Mouse (Mus musculus): ENCODE measurements around the gene Cldn24. TPM values are rescaled to one million over a fixed set of nuclear protein-coding genes. Genes with fewer than 3 reads are reported as not detected.
"Not testable (repeated sequence)": the region's sequence is repeated elsewhere in the genome, so short reads cannot be mapped to it uniquely, and the experiment has no call there.

Gene Cldn24
- polyA plus RNA-seq, 1 experiment from 2014 or later = not detected

GRCm38 (mm10) chr8:47804262-47804661 lies 17.7 kb upstream of the Cldn24 start:
- WGBS = 93% methylated on average over 1 of the region's 1 CpGs
- no peaks in the 10 kb centered on the region for H3K27me3 ChIP-seq

GRCm38 (mm10) chr8:47809970-47810665 lies 11.8 kb upstream of the Cldn24 start:
- Histone ChIP-seq H3K27me3 (no peaks in the 10 kb centered on the region), H3K4me3 (no peak overlapping the region), H3K36me3 (ENCODE audit: poor library complexity, severe bottlenecking) (no peaks in the 10 kb centered on the region), H3K9ac (no peak overlapping the region), H3K4me2 (no peak overlapping the region), H3K9me3 (replicated peaks) (no peaks in the 10 kb centered on the region), H3K27ac (no peak overlapping the region), H3K4me1 (no peaks in the 10 kb centered on the region)
- 90% methylated on average over 14 of the region's 14 CpGs for WGBS
- ATAC-seq = no peak

More at GRCm38 (mm10) chr8:47804262-47804661, 17.7 kb upstream of the Cldn24 start:
- Histone ChIP-seq H3K4me1 (no peaks in the 10 kb centered on the region), H3K4me2 (no peak overlapping the region), H3K9ac (no peak overlapping the region), H3K9me3 (replicated peaks) (no peaks in the 10 kb centered on the region), H3K36me3 (ENCODE audit: poor library complexity, severe bottlenecking) (no peaks in the 10 kb centered on the region), H3K27ac (no peak overlapping the region), H3K4me3 (no peak overlapping the region)
- no peak for ATAC-seq

GRCm38 (mm10) chr8:47810666-47811015 lies 11.3 kb upstream of the Cldn24 start:
- 79% methylated on average over 7 of the region's 7 CpGs for WGBS
- no peak overlapping the region for H3K4me3 ChIP-seq
- no peak overlapping the region for H3K27ac ChIP-seq
- no peak overlapping the region for H3K4me2 ChIP-seq
- no peak overlapping the region for H3K9ac ChIP-seq
- no peaks in the 10 kb centered on the region for H3K36me3 ChIP-seq (ENCODE audit: poor library complexity, severe bottlenecking)
- no peaks in the 10 kb centered on the region for H3K27me3 ChIP-seq
- ATAC-seq = no peak
- H3K4me1 ChIP-seq = no peaks in the 10 kb centered on the region
- H3K9me3 ChIP-seq (replicated peaks) = no peaks in the 10 kb centered on the region

- WGBS = 79% methylated on average over 12 of the region's 12 CpGs
Measured at GRCm38 (mm10) chr8:47811221-47811620, 10.7 kb upstream of the Cldn24 start.

GRCm38 (mm10) chr8:47819034-47819433 lies 2.9 kb upstream of the Cldn24 start:
- H3K4me1 ChIP-seq = peaks cover 5% of the 10 kb centered on the region
- H3K4me2 ChIP-seq = no peak overlapping the region
- H3K27ac ChIP-seq = no peak overlapping the region
- ATAC-seq = no peak
- H3K9ac ChIP-seq = no peak overlapping the region
- no peaks in the 10 kb centered on the region for H3K36me3 ChIP-seq (ENCODE audit: poor library complexity, severe bottlenecking)
- no peak overlapping the region for H3K4me3 ChIP-seq
- no peaks in the 10 kb centered on the region for H3K9me3 ChIP-seq (replicated peaks)
- 86% methylated on average over 8 of the region's 8 CpGs for WGBS
- no peaks in the 10 kb centered on the region for H3K27me3 ChIP-seq

More at GRCm38 (mm10) chr8:47811221-47811620, 10.7 kb upstream of the Cldn24 start:
- H3K27me3 ChIP-seq = no peaks in the 10 kb centered on the region
- H3K9me3 ChIP-seq (replicated peaks) = no peaks in the 10 kb centered on the region
- no peak overlapping the region for H3K27ac ChIP-seq
- no peaks in the 10 kb centered on the region for H3K4me1 ChIP-seq
- no peaks in the 10 kb centered on the region for H3K36me3 ChIP-seq (ENCODE audit: poor library complexity, severe bottlenecking)
- H3K4me3 ChIP-seq = no peak overlapping the region
- no peak overlapping the region for H3K9ac ChIP-seq
- no peak for ATAC-seq
- no peak overlapping the region for H3K4me2 ChIP-seq

- Histone ChIP-seq H3K9ac (no peak overlapping the region), H3K27me3 (no peaks in the 10 kb centered on the region), H3K27ac (no peak overlapping the region), H3K9me3 (replicated peaks) (no peaks in the 10 kb centered on the region), H3K4me3 (no peak overlapping the region), H3K4me2 (no peak overlapping the region), H3K4me1 (peaks cover 13% of the 10 kb centered on the region), H3K36me3 (ENCODE audit: poor library complexity, severe bottlenecking) (no peaks in the 10 kb centered on the region)
- ATAC-seq = no peak
- 78% methylated on average over 20 of the region's 20 CpGs for WGBS
Measured at GRCm38 (mm10) chr8:47820914-47821772, 800 bp upstream of the Cldn24 start.

- not testable (repeated sequence) for H3K27me3 ChIP-seq; H3K36me3 ChIP-seq (ENCODE audit: poor library complexity, severe bottlenecking); H3K4me2 ChIP-seq; H3K27ac ChIP-seq; H3K4me3 ChIP-seq; H3K9ac ChIP-seq; ATAC-seq; H3K9me3 ChIP-seq (replicated peaks)
- WGBS = 91% methylated on average over 7 of the region's 9 CpGs
- peaks cover 13% of the 10 kb centered on the region for H3K4me1 ChIP-seq
Measured at GRCm38 (mm10) chr8:47822541-47822940, 598 bp downstream of the Cldn24 start.

GRCm38 (mm10) chr8:47823777-47824176 lies 1.8 kb downstream of the Cldn24 start:
- no peak for ATAC-seq
- Histone ChIP-seq H3K9me3 (replicated peaks) (no peaks in the 10 kb centered on the region), H3K4me1 (peaks cover 13% of the 10 kb centered on the region), H3K36me3 (ENCODE audit: poor library complexity, severe bottlenecking) (no peaks in the 10 kb centered on the region), H3K4me2 (no peak overlapping the region), H3K27ac (no peak overlapping the region), H3K27me3 (no peaks in the 10 kb centered on the region), H3K9ac (no peak overlapping the region), H3K4me3 (no peak overlapping the region)
- WGBS = 28% methylated on average over 10 of the region's 10 CpGs

- H3K9me3 ChIP-seq (replicated peaks) = no peaks in the 10 kb centered on the region
- 0 out of 2 replicates have a peak within 1 kb of the TSS, but pooled peaks have one; percentile 3 for H3K4me2 ChIP-seq
- no peaks in the 10 kb centered on the region for H3K36me3 ChIP-seq (ENCODE audit: poor library complexity, severe bottlenecking)
- H3K4me1 ChIP-seq = peaks cover 13% of the 10 kb centered on the region
- WGBS = 8% methylated on average over 13 of the region's 13 CpGs
- H3K27ac ChIP-seq = no peak within 1 kb of the TSS
- no peak within 1 kb of the TSS for H3K4me3 ChIP-seq
- peak; percentile 22; the same call in 1 of the 2 replicates for ATAC-seq
- H3K9ac ChIP-seq = no peak within 1 kb of the TSS
- no peaks in the 10 kb centered on the region for H3K27me3 ChIP-seq
Measured at GRCm38 (mm10) chr8:47824182-47824581, 2.2 kb downstream of the Cldn24 start, which contains the start of gene Cldn22. Cldn22 (plus strand) TSS chr8:47824482.

GRCm38 (mm10) chr8:47825596-47825995 lies 3.7 kb downstream of the Cldn24 start:
- no peak overlapping the region for H3K4me2 ChIP-seq
- 40% methylated on average over 5 of the region's 5 CpGs for WGBS
- H3K27ac ChIP-seq = no peak overlapping the region
- H3K27me3 ChIP-seq = no peaks in the 10 kb centered on the region
- H3K4me1 ChIP-seq = peaks cover 13% of the 10 kb centered on the region
- no peak for ATAC-seq
- no peaks in the 10 kb centered on the region for H3K9me3 ChIP-seq (replicated peaks)
- H3K9ac ChIP-seq = no peak overlapping the region
- no peaks in the 10 kb centered on the region for H3K36me3 ChIP-seq (ENCODE audit: poor library complexity, severe bottlenecking)
- H3K4me3 ChIP-seq = no peak overlapping the region

- Histone ChIP-seq H3K27me3 (no peaks in the 10 kb centered on the region), H3K4me3 (no peak overlapping the region), H3K9ac (no peak overlapping the region), H3K9me3 (replicated peaks) (no peaks in the 10 kb centered on the region), H3K36me3 (ENCODE audit: poor library complexity, severe bottlenecking) (peaks cover 8% of the 10 kb centered on the region; the same call in 1 of the 2 replicates), H3K4me2 (no peak overlapping the region), H3K27ac (no peak overlapping the region), H3K4me1 (peaks cover 13% of the 10 kb centered on the region)
- 92% methylated on average over 9 of the region's 9 CpGs for WGBS
- ATAC-seq = no peak
Measured at GRCm38 (mm10) chr8:47826911-47827310, 5.0 kb downstream of the Cldn24 start.

GRCm38 (mm10) chr8:47832616-47833015 lies 10.7 kb downstream of the Cldn24 start:
- Histone ChIP-seq H3K9me3 (replicated peaks) (no peaks in the 10 kb centered on the region), H3K27me3 (no peaks in the 10 kb centered on the region), H3K4me1 (no peaks in the 10 kb centered on the region), H3K27ac (no peak overlapping the region), H3K4me3 (no peak overlapping the region), H3K9ac (no peak overlapping the region), H3K36me3 (ENCODE audit: poor library complexity, severe bottlenecking) (peaks cover 8% of the 10 kb centered on the region; the same call in 1 of the 2 replicates), H3K4me2 (no peak overlapping the region)
- no peak for ATAC-seq
- WGBS = 78% methylated on average over 6 of the region's 6 CpGs
